Mouse (Mus musculus): ENCODE measurements at regions not wholly inside any gene's neighbourhood (a gene's known extent, or its start where the extent isn't known, plus 50 kb on each side); places are given as distances from the start of the nearest gene placed in this dataset.
A peak's percentile ranks its signal among the peaks of the same experiment; 100 is the strongest.

DNA sequence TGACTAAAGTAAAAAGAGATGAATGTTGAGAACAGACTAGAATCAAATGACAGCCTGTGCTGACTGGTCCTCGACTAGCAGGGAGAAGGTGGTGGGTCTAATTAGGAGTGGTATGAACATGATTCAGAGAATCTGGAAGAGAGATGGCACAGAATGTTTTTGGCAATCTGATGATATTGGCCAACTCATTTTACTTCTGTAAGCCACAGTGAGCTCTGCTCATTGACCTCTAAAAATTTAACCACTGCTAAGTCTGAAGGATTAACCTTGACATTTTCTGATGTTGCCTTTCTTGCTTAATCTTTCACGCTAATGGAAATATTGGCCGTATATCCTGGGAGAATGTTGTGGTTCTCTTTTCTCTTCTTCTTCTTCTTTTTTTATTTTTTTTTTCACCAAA, 1041.6 kb upstream of the Got2 start:
- no peak for DNase-seq (ENCODE audit: low spot score in 2 of 2)

DNA sequence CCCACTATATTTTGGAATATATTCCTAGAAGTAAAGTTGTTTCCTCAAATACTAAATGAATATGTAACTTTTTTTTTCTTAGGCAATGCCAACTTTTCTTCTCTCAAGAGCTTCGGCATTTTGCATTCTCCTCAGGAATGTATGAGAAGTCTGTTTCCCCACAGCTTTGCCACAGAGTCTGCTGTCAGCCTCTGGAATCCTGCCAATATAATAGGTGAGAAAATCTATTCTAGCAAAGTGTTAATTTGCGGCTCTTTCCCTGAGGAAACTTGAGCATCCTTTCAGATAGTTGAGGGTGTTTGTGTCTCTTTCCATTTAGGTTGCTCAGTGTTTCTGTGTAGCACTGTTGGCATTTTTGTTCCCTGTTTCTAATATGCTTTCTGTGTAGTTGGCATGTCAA, 992.6 kb upstream of the Got2 start:
- DNase-seq (ENCODE audit: low spot score in 2 of 2) = no peak

DNA sequence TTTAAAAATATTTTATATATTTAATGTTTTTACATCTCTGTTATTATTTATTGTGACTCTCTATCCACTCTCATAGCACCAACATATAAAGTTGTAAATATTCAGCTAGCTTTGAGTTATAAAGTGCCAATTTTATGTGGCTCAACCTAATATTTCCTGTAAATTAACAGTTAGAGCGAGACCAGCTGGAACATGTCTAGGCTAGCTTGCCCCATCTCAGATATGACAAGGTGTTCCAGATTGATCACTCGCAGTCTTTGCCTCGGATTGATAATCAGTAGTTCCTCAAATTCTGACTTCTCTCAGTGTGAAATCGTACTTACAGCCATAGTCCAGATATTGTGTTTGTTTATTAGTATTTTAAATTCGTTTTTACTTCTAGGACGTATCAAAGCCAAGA, 990.4 kb upstream of the Got2 start:
- no peak for DNase-seq (ENCODE audit: low spot score in 2 of 2)

DNA sequence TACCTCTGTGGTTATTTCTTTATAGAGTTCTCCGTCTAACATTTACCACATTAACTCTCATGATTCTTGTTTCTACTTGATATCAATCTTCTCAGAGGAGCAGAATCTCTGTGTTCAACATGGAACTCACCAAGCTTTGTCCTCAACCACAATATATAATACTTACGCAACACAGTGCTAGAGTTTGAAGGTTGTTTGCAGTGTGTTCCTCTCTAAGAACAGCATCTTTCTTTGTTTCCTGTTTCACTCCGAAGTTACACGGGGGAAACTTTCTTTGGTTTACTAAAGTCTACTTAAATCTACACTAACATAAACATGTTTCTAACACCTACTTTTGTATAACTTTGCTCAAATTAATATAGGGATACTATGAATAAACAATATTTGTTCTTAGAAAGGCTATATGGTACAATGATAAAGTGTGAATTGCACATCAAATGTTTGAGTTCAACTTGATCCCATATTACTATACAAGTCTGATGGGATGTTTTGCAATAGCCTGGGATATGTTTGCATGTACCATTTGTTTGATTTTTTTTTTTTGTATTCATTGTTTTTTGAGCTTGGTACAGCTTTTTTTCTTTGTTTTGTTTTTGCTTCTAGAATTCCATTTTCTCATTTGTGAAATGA, 985.2 kb upstream of the Got2 start:
- DNase-seq (ENCODE audit: low spot score in 2 of 2) = no peak

DNA sequence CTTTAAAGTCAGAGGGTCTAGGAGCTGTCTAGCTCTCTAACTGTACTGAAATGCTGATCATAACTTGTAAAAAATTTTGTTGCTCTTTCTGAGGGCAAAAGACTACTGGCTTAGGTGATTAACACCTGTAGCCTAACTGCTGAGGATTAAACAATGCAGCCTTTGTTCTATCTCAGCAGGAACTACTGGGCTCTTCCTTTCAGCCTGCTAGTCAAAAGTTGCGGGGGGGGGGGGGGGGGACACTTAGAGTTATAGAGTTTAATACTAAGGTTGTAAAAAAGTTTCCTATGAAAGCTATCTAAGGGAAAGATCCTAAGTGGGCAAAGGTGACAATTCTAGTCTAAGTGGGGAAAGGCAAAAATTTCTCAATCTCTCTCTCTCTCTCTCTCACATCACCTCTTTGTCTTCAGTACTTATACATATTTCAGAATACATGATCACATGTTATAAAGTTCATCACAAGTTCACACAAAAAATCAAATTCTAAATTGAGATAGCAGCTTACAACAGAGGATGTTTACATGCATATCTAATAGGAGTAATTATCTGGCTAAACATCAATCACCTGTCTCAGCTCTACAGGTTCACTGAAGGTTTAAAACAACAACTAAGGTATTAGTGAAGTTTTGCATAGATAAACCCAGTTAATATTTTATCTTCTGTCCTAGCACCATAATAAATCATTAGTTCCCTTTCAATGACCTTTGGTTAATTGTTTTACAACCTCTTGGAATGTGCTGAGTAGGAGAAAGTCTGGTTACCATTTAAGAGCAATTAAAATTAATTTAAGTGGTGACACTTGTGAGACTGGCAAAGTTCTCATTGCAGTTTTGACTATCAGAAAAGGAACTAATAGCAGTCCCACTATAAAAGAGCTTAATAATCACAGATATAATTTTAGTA, 980.1 kb upstream of the Got2 start:
- DNase-seq (ENCODE audit: low spot score in 2 of 2) = no peak

DNA sequence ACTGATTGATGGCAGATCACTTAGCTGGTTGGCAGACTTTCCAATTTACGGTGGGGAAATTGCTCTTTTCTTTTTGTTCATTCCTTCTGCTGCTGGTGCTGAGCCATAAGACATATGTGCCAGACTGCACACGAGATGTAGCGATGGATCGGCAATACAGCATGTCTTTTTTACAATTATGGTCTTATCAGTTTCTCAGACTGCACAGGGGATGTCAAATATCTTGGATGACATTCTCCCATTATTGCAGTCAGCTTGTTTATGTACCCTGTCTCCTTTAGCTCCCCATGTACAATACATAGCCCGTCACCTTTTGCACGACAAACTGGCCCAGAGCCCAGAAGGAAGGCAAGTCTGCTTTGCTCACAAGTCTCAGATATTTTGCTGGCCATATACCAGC, 976.3 kb upstream of the Got2 start:
- DNase-seq (ENCODE audit: low spot score in 2 of 2) = peak; percentile 5 to 17

DNA sequence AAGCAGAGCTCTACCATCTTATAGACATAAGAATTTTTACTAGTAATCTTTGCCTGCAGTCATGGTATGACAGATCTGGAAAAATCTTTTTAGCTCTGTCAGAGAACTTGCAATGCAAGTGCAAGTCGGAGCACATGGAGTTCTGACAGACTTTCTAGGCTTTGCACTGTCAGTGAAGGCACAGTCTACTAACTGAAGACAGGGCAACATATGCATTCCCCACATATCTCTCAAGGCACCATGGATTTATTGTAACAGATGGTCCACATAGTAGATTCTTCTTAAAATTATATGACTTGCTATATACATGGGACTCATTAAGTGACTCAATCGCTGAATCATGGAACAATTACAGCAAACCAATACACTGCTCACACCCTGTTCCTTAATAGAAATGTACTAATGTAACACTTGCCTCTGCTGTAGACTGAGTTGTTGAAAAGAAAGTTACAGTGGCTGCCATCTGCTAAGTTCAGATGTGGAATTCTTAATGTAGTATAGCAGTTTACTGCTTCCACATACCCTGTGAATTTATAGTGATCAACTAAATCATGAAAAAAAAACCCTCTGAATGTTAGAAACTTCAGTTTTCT, 972.6 kb upstream of the Got2 start:
- DNase-seq (ENCODE audit: low spot score in 2 of 2) = no peak

DNA sequence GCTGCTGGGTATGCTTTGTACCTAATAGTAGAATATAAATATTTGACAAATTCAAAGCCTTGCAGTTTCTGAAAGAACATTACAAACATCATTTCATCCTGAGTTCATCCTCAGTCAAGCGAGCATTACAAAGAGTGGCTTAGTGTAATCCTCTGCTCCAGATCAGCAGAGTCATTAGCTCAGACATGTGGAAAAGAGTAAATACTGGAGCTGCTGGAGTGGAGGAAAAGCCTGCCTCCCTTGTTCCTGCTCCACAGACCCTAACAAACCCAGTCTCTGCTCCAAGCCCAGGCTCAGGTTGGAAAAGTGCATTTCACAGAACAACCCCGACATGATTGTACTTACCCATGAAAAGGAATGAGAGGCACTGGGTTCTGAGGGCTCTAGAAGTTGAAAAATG, 955.2 kb upstream of the Got2 start:
- no peak for DNase-seq (ENCODE audit: low spot score in 2 of 2)

DNA sequence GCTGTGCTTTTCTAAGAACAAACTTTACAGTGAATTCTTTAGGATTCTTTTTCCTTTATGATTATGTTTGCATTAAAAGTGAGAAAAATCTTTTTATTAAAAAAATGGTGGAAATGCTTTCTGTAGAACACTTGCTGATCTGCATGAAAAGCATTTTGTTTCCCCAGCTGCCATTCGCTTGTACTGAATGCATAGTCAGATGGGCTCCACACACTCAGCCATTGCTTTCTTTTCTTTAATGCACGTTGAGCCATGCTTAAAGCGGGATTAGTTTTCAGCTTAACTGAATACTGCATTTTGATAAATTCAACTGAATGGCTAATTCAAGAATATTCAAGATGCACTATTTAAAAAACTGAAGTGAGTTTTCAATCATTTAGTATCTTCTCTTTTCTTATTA, 947.2 kb upstream of the Got2 start:
- DNase-seq (ENCODE audit: low spot score in 2 of 2) = no peak

DNA sequence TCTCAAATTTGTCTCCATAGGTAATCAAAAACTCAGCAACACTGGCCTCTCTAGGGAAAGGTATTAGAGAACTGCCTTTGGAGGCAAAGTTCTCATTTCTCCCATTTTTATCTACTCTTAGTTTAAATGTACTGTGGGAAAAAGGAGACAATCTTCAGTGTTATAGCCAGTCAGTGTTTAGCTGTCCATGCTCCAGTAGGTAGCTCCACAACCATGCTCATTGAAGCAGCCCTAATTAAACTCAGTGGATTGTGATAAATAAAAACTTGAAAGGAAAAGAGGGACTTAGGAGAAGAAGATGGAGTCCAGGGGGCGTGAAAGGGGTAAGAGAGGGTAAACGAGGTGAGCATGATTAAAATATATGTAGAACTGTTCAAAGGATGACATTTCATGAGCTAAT, 946.3 kb upstream of the Got2 start:
- no peak for DNase-seq (ENCODE audit: low spot score in 2 of 2)

DNA sequence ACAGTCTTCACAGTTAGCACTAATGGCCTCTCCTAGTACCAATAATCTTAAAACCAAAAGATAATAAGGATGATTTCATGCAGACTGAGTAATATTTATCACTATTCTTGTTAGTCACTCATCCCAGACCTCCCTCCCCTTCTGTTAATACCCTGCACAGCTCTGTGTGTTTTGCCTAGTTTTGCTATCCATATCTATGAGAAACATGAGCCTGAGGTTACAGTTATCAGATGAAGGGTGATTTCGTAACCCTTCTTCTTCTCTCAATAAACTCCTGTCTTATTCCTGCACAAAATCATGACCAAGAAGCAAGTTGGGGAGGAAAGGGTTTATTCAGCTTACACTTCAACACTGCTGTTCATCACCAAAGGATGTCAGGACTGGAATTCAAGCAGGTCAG, 940.9 kb upstream of the Got2 start:
- no peak for DNase-seq (ENCODE audit: low spot score in 2 of 2)

DNA sequence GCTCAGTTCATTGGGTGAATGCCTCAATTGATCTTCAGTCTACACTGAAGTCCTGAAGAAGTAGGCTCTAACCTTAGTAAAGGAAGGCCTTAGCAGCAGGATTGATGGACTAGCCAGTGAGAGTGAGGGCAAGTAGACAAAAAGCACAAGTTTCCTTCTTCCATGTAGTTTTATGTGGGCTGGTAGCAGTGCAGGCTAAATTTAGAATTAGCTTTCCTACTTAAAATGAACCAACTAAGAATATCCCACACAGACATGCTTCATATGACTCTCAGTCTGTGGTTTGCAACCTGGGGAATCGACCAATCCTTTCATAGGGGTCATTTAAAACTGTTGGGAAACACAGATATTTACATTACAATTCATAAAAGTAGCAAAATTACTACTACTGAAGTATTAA, 922.2 kb upstream of the Got2 start:
- DNase-seq (ENCODE audit: low spot score in 2 of 2) = no peak
